Mouse (Mus musculus) intestine, embryonic 16.5 days (tissue): Measurements from ENCODE around the gene Sars2. TPM values are rescaled to one million over a fixed set of nuclear protein-coding genes. Genes with fewer than 3 reads are reported as not detected.
"Not testable (repeated sequence)": the region's sequence is repeated elsewhere in the genome, so short reads cannot be mapped to it uniquely, and the experiment has no call there.

ENCODE experiments used
- ATAC-seq: fragments of 200-750 bp; cut with Nextera tagmentation; 2 replicates; pipeline ENCODE4 v1.8.0; 2017; ENCODE audit warnings: moderate TSS enrichment, moderate library complexity
- H3K27ac ChIP-seq: fragments of 300-500 bp; sonication (generic); 2 replicates; pipeline ENCODE4 v1.5.1; 2014; ENCODE audit warnings: mild to moderate bottlenecking, low read length
- H3K27me3 ChIP-seq: fragments of 300-500 bp; sonication (generic); replicated peaks from 2 replicates; pipeline ENCODE4 v1.6.1; 2014; ENCODE audit warnings: low read length, control low read depth, mixed read lengths; ENCODE audit not compliant: control insufficient read depth, insufficient read depth
- H3K36me3 ChIP-seq: fragments of 300-500 bp; sonication (generic); 2 replicates; pipeline ENCODE4 v1.6.1; 2014; ENCODE audit warnings: low read length, control low read depth; ENCODE audit not compliant: control insufficient read depth, insufficient read depth
- H3K4me1 ChIP-seq: fragments of 300-500 bp; sonication (generic); 2 replicates; pipeline ENCODE4 v1.6.1; 2014; ENCODE audit warnings: low read length, control low read depth, mixed read lengths; ENCODE audit not compliant: control insufficient read depth, insufficient read depth
- H3K4me2 ChIP-seq: fragments of 300-500 bp; sonication (generic); 2 replicates; pipeline ENCODE4 v1.6.1; 2014; ENCODE audit warnings: low read depth, low read length, control low read depth
- H3K4me3 ChIP-seq: fragments of 300-500 bp; sonication (generic); 2 replicates; pipeline ENCODE4 v1.5.1; 2014; ENCODE audit warnings: mild to moderate bottlenecking, low read length
- H3K9ac ChIP-seq: fragments of 300-500 bp; sonication (generic); 2 replicates; pipeline ENCODE4 v1.6.1; 2014; ENCODE audit warnings: low read depth, low read length
- H3K9me3 ChIP-seq: fragments of 300-500 bp; sonication (generic); 2 replicates; pipeline ENCODE4 v1.6.1; 2016; ENCODE audit warnings: low read length, control low read depth; ENCODE audit not compliant: control insufficient read depth
- WGBS: fragments of 180-500 bp; shearing (Covaris S2); extraction: QIAGEN DNeasy Blood & Tissue Kit; methylation state at CpG from one replicate; pipeline ENCODE4 v1.1.7; 2014; 5-methylcytosine and 5-hydroxymethylcytosine counted together
- polyA plus RNA-seq: library from polyadenylated mRNA; unstranded; fragments of >200 nt; fragmentation: Nextera tagmentation; extraction: Ambion mirVana; gene quantifications from 2 replicates; pipeline ENCODE4 v1.2.1, GENCODE M21; 2015

The Sars2 gene
- polyA plus RNA-seq = 25.2 and 28.0 TPM in 2 replicates

GRCm38 (mm10) chr7:28741709-28742438 is at the start of gene Sars2, which contains the start of gene Mrps12:
Sars2 (plus strand) TSS chr7:28741992.
Mrps12 (minus strand) TSS chr7:28741820.
- under 1% methylated on average over 39 of the region's 39 CpGs for WGBS
- peak; percentile 99 for ATAC-seq
- peak within 1 kb of the TSS; percentile 76 for H3K27ac ChIP-seq

GRCm38 (mm10) chr7:28692545-28693320 is 49.1 kb upstream of the Sars2 start, which contains the start of gene Fbxo27:
Fbxo27 (plus strand) TSS chr7:28692849.
- 42% methylated on average over 30 of the region's 30 CpGs for WGBS
- ATAC-seq = peak; percentile 41; the same call in 1 of the 2 replicates
- 0 out of 2 replicates have a peak, but pooled peaks cover 3% of the 10 kb centered on the region for H3K4me1 ChIP-seq

More at GRCm38 (mm10) chr7:28741709-28742438, at the start of gene Sars2, which contains the start of gene Mrps12:
- Histone ChIP-seq H3K9me3 (no peaks in the 10 kb centered on the region), H3K9ac (peak within 1 kb of the TSS; percentile 80), H3K4me3 (peak within 1 kb of the TSS; percentile 53), H3K4me1 (peaks cover 2% of the 10 kb centered on the region; the same call in 1 of the 2 replicates), H3K27me3 (no peaks in the 10 kb centered on the region), H3K4me2 (peak within 1 kb of the TSS; percentile 67), H3K36me3 (peaks cover 4% of the 10 kb centered on the region; the same call in 1 of the 2 replicates)

GRCm38 (mm10) chr7:28693321-28693966 is 48.3 kb upstream of the Sars2 start:
- peak overlapping the region; percentile 88 for H3K4me2 ChIP-seq
- 0 out of 2 replicates have a peak, but pooled peaks cover 3% of the 10 kb centered on the region for H3K4me1 ChIP-seq
- H3K9ac ChIP-seq = peak overlapping the region; percentile 59
- no peaks in the 10 kb centered on the region for H3K36me3 ChIP-seq
- H3K27ac ChIP-seq = no peak overlapping the region
- 2% methylated on average over 38 of the region's 38 CpGs for WGBS
- H3K27me3 ChIP-seq = peaks cover 6% of the 10 kb centered on the region
- peak overlapping the region; percentile 54 for H3K4me3 ChIP-seq
- no peaks in the 10 kb centered on the region for H3K9me3 ChIP-seq
- peak; percentile 91 for ATAC-seq

More at GRCm38 (mm10) chr7:28692545-28693320, 49.1 kb upstream of the Sars2 start, which contains the start of gene Fbxo27:
- H3K9ac ChIP-seq = peak within 1 kb of the TSS; percentile 59
- no peaks in the 10 kb centered on the region for H3K36me3 ChIP-seq
- no peak within 1 kb of the TSS for H3K27ac ChIP-seq
- H3K27me3 ChIP-seq = peaks cover 6% of the 10 kb centered on the region
- H3K4me3 ChIP-seq = peak within 1 kb of the TSS; percentile 54
- H3K4me2 ChIP-seq = peak within 1 kb of the TSS; percentile 88
- H3K9me3 ChIP-seq = no peaks in the 10 kb centered on the region

GRCm38 (mm10) chr7:28694423-28694822 is 47.4 kb upstream of the Sars2 start:
- 0 out of 2 replicates have a peak, but pooled peaks cover 3% of the 10 kb centered on the region for H3K4me1 ChIP-seq

GRCm38 (mm10) chr7:28694966-28695511 is 46.8 kb upstream of the Sars2 start:
- H3K9me3 ChIP-seq = no peaks in the 10 kb centered on the region
- H3K27ac ChIP-seq = no peak overlapping the region
- H3K36me3 ChIP-seq = no peaks in the 10 kb centered on the region
- WGBS = 55% methylated on average over 8 of the region's 8 CpGs
- no peak overlapping the region for H3K4me3 ChIP-seq
- H3K4me1 ChIP-seq = 0 out of 2 replicates have a peak, but pooled peaks cover 3% of the 10 kb centered on the region
- no peak overlapping the region for H3K9ac ChIP-seq
- no peak overlapping the region for H3K4me2 ChIP-seq
- ATAC-seq = no peak
- peaks cover 6% of the 10 kb centered on the region for H3K27me3 ChIP-seq

More at GRCm38 (mm10) chr7:28694423-28694822, 47.4 kb upstream of the Sars2 start:
- Histone ChIP-seq H3K9me3 (no peaks in the 10 kb centered on the region), H3K4me3 (no peak overlapping the region), H3K4me2 (no peak overlapping the region), H3K27ac (no peak overlapping the region), H3K36me3 (no peaks in the 10 kb centered on the region), H3K27me3 (peaks cover 6% of the 10 kb centered on the region), H3K9ac (no peak overlapping the region)
- no peak for ATAC-seq
- WGBS = 10% methylated on average over 14 of the region's 14 CpGs

GRCm38 (mm10) chr7:28697277-28697676 is 44.5 kb upstream of the Sars2 start:
- Histone ChIP-seq H3K9ac (no peak overlapping the region), H3K9me3 (peaks cover 3% of the 10 kb centered on the region; the same call in 1 of the 2 replicates), H3K4me1 (0 out of 2 replicates have a peak, but pooled peaks cover 3% of the 10 kb centered on the region), H3K27ac (no peak overlapping the region), H3K36me3 (no peaks in the 10 kb centered on the region), H3K4me3 (no peak overlapping the region), H3K4me2 (no peak overlapping the region), H3K27me3 (peaks cover 6% of the 10 kb centered on the region)
- 83% methylated on average over 11 of the region's 11 CpGs for WGBS
- ATAC-seq = no peak

- Histone ChIP-seq H3K4me1 (no peaks in the 10 kb centered on the region), H3K4me3 (no peak overlapping the region), H3K9ac (no peak overlapping the region), H3K36me3 (no peaks in the 10 kb centered on the region), H3K4me2 (no peak overlapping the region), H3K27me3 (no peaks in the 10 kb centered on the region), H3K27ac (no peak overlapping the region), H3K9me3 (peaks cover 3% of the 10 kb centered on the region; the same call in 1 of the 2 replicates)
- ATAC-seq = no peak
- 97% methylated on average over 4 of the region's 4 CpGs for WGBS
Measured at GRCm38 (mm10) chr7:28700269-28700668, 41.5 kb upstream of the Sars2 start.

GRCm38 (mm10) chr7:28701306-28701705 is 40.5 kb upstream of the Sars2 start:
- not testable (repeated sequence) for ATAC-seq, H3K4me2 ChIP-seq, H3K27me3 ChIP-seq, H3K9me3 ChIP-seq, H3K4me1 ChIP-seq, H3K9ac ChIP-seq, H3K27ac ChIP-seq, H3K4me3 ChIP-seq, H3K36me3 ChIP-seq
- 93% methylated on average over 12 of the region's 12 CpGs for WGBS
